Mouse (Mus musculus) ES-Bruce4 (cell line): ENCODE measurements around the gene Sgcd. TPM values are rescaled to one million over a fixed set of nuclear protein-coding genes. Genes with fewer than 3 reads are reported as not detected.

Experiments used
- H3K27ac ChIP-seq: 2 replicates; pipeline ENCODE4 v1.5.1; 2012; ENCODE audit warnings: low read length, inconsistent platforms; ENCODE audit not compliant: insufficient read depth
- H3K27me3 ChIP-seq: 2 replicates; pipeline ENCODE4 v1.6.1; 2012; ENCODE audit warnings: mild to moderate bottlenecking, low read length, inconsistent platforms; ENCODE audit not compliant: control insufficient read depth, poor library complexity, insufficient read depth, severe bottlenecking
- H3K36me3 ChIP-seq: 2 replicates; pipeline ENCODE4 v1.6.1; 2012; ENCODE audit warnings: inconsistent platforms, mild to moderate bottlenecking, low read length, moderate library complexity; ENCODE audit not compliant: control insufficient read depth, poor library complexity, insufficient read depth, severe bottlenecking
- H3K4me1 ChIP-seq: one replicate; pipeline ENCODE4 v1.8.1; 2011; ENCODE audit warnings: low read length; ENCODE audit not compliant: control insufficient read depth, insufficient read depth
- H3K4me3 ChIP-seq: 2 replicates; pipeline ENCODE4 v1.5.1; 2011; ENCODE audit warnings: low read depth, mild to moderate bottlenecking, low read length
- H3K9ac ChIP-seq: 2 replicates; pipeline ENCODE4 v1.6.1; 2012; ENCODE audit warnings: low read depth, mild to moderate bottlenecking, inconsistent platforms; ENCODE audit not compliant: poor library complexity, severe bottlenecking
- H3K9me3 ChIP-seq: replicated peaks from 2 replicates; pipeline ENCODE4 v1.6.1; 2012; ENCODE audit warnings: mild to moderate bottlenecking, low read length, inconsistent platforms; ENCODE audit not compliant: control insufficient read depth, poor library complexity, insufficient read depth, severe bottlenecking
- CTCF ChIP-seq: IDR thresholded peaks from one replicate; pipeline ENCODE4 v1.8.1; 2011; ENCODE audit warnings: low read depth, low read length
- EP300 ChIP-seq: IDR thresholded peaks from 2 replicates; pipeline ENCODE4 v1.6.1; 2011; ENCODE audit warnings: low read depth, low read length; ENCODE audit not compliant: insufficient read depth
- POLR2A ChIP-seq: IDR thresholded peaks from one replicate; pipeline ENCODE4 v1.8.1; 2011; ENCODE audit warnings: low read length; ENCODE audit not compliant: insufficient read depth
- polyA plus RNA-seq: library from polyadenylated mRNA; stranded (reverse); fragments of >200 nt; gene quantifications from 2 replicates; pipeline ENCODE4 v1.2.4, GENCODE M21; 2011; ENCODE audit warnings: low read depth; ENCODE audit not compliant: missing spikeins, insufficient read depth, insufficient read length

Sgcd gene
- polyA plus RNA-seq, 1 experiment, result 0.42 TPM

DNA sequence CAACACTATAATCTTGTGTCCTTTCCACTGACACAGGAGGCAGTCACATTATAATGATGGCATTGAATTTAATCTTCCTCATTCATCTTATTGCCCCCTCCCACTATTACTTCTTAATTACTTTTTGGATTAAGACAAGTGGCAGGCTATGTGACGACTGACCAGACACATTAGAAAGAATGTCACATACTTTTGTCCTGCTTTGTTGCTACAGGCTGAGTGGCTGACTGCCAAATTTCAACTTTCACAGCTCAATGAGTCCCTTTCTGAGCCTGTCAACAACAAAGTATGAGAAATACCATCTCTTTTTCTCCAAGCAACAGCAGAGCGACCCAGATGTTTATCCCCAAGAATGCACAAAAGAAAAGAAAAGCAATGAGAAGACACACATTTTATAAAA is 970.6 kb downstream of the Sgcd start:
- H3K27ac ChIP-seq, result no peak overlapping the region
- H3K4me3 ChIP-seq, result no peak overlapping the region
- no peak for TF ChIP-seq EP300
- TF ChIP-seq CTCF, result no peak
- TF ChIP-seq POLR2A, result no peak
- no peaks in the 10 kb centered on the region; the same call in 1 of the 2 replicates for H3K9me3 ChIP-seq
- H3K36me3 ChIP-seq, result no peaks in the 10 kb centered on the region
- H3K4me1 ChIP-seq, result no peaks in the 10 kb centered on the region
- H3K9ac ChIP-seq, result no peak overlapping the region
- no peaks in the 10 kb centered on the region for H3K27me3 ChIP-seq

DNA sequence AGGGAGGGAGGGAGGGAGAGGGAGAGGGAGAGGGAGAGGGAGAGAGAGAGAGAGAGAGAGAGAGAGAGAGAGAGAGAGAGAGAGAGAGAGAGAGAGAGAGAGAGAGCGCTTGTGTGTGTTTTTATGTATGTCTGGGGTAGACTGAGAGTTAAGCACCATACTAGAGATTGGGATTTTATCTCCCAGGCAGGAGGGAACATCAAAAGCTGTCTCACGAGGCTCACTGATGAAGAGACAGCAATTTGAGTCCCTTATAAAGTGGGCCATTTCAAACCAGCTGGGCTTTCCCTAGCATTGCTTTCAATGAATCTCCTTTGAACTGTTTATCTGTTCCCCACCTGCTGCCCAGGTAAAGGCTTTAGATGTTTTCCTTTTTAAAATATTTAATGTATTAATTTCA is 973.1 kb downstream of the Sgcd start:
- Histone ChIP-seq H3K4me1 (no peaks in the 10 kb centered on the region), H3K9me3 (no peaks in the 10 kb centered on the region; the same call in 1 of the 2 replicates), H3K9ac (no peak overlapping the region), H3K27me3 (no peaks in the 10 kb centered on the region), H3K36me3 (no peaks in the 10 kb centered on the region), H3K4me3 (no peak overlapping the region), H3K27ac (no peak overlapping the region)
- no peak for TF ChIP-seq POLR2A
- TF ChIP-seq EP300, result no peak
- TF ChIP-seq CTCF, result no peak

DNA sequence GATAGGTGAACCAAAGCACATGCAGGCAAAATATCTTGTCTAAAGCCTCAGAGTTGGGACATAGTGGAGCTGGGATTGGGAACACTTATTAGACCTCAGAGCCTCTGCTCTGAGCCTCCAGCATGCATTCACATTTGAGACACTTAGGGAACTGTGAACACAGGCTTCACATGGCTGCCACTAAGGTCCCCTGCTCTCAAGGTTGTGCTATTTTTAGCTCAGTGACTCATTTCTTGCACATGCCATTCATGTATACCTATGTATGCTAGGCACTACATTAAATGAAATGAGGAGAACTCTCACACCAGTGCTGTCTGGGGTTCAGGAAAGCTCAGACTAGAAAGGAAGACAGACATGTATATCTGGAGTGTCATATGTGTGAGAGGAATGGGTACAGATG is 974.5 kb downstream of the Sgcd start:
- Histone ChIP-seq H3K27me3 (no peaks in the 10 kb centered on the region), H3K27ac (no peak overlapping the region)

DNA sequence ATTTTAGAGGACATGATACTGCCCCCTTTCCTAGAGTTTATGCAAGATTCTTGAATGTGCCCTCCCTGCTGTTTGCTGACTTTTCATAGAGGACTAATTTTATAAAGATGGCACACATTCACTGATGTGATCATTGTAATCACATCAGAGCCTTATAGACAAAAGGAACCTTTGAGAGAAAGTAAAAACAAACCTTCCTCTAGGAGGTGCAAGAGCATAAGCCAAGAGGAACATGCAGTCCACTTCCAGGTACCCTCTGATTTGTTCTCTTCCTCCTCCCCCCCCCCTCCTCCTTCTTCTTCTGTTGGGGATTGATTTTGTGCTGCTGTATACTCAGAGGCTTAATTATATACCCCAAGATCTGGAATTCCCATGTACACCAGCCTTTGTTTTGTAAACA is 978.6 kb downstream of the Sgcd start:
- Histone ChIP-seq H3K4me1 (no peaks in the 10 kb centered on the region), H3K9me3 (no peaks in the 10 kb centered on the region), H3K27ac (no peak overlapping the region), H3K9ac (no peak overlapping the region), H3K36me3 (no peaks in the 10 kb centered on the region), H3K4me3 (no peak overlapping the region), H3K27me3 (no peaks in the 10 kb centered on the region)
- TF ChIP-seq CTCF (no peak), POLR2A (no peak), EP300 (no peak)

More for the DNA sequence above, 974.5 kb downstream of the Sgcd start:
- H3K36me3 ChIP-seq, result no peaks in the 10 kb centered on the region
- H3K4me1 ChIP-seq, result no peaks in the 10 kb centered on the region
- TF ChIP-seq CTCF (no peak), EP300 (no peak), POLR2A (no peak)
- no peaks in the 10 kb centered on the region; the same call in 1 of the 2 replicates for H3K9me3 ChIP-seq
- no peak overlapping the region for H3K9ac ChIP-seq
- no peak overlapping the region for H3K4me3 ChIP-seq

DNA sequence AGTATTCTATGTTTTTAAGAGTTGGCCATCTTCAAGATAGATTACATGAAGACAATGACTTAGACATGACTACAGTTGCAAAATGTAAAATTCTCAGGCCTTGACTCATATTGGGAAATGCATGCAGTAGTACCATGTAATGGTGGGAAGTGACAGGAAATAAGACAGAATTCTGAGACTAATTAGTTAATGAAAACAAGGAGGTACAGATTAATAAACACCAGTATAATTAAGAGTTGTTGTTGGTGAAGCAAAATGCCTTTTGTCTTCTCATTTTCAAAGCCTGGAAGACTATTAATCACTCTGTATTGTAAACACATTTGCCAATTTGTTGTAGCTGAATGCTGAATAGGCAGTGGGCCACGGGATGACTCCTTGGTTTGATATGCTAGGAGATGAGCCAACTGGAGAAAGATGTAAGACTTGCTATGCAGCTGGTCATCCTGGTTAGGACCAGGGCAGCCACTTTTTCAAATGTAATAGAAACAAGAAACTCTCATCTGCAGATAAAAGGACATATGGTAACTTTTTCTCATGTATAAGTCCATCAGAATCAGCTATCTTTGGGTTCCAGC is 983.4 kb downstream of the Sgcd start:
- Histone ChIP-seq H3K9ac (no peak overlapping the region), H3K4me1 (no peaks in the 10 kb centered on the region), H3K36me3 (no peaks in the 10 kb centered on the region), H3K27me3 (no peaks in the 10 kb centered on the region), H3K27ac (no peak overlapping the region), H3K4me3 (no peak overlapping the region), H3K9me3 (no peaks in the 10 kb centered on the region)
- no peak for TF ChIP-seq POLR2A
- no peak for TF ChIP-seq EP300
- no peak for TF ChIP-seq CTCF

DNA sequence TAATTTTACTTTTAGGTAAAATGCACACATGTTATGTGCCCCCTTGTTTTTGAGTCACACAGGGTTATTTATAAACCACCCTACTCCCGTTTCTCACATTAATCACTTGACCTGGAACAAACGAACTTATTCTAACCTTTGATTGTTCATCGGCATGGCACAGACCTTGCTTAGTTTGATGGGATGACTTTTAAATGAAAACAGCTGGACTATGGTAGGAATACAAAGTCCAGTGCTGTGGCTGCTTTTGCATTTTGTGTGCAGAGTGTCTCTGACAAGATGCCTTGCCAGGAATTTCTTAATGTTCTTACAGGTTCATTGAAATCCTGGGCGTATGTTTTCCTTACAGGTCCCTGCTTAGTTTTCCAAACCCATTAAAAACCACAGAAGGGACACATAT is 1049.5 kb downstream of the Sgcd start:
- Histone ChIP-seq H3K9me3 (no peaks in the 10 kb centered on the region), H3K27me3 (no peaks in the 10 kb centered on the region), H3K4me1 (no peaks in the 10 kb centered on the region), H3K4me3 (no peak overlapping the region), H3K27ac (no peak overlapping the region), H3K36me3 (no peaks in the 10 kb centered on the region), H3K9ac (no peak overlapping the region)
- TF ChIP-seq POLR2A, result no peak
- TF ChIP-seq EP300, result no peak
- TF ChIP-seq CTCF, result no peak
